Mouse (Mus musculus) heart, embryonic 16.5 days (tissue): ENCODE data around the gene Phtf1. TPM values are rescaled to one million over a fixed set of nuclear protein-coding genes. Genes with fewer than 3 reads are reported as not detected.
A peak's percentile ranks its signal among the peaks of the same experiment; 100 is the strongest.

Experiments
- ATAC-seq: fragments of 200-750 bp; cut with Nextera tagmentation; replicated peaks from 2 replicates; pipeline ENCODE4 v1.8.0; 2017; ENCODE audit warnings: moderate number of reproducible peaks; ENCODE audit not compliant: insufficient read depth, low FRiP score; ENCODE audit errors: extremely low read depth
- H3K27ac ChIP-seq: fragments of 300-500 bp; sonication (generic); 2 replicates; pipeline ENCODE4 v1.5.1; 2014; ENCODE audit warnings: mild to moderate bottlenecking, low read length, control low read depth, moderate library complexity
- H3K27me3 ChIP-seq: fragments of 300-500 bp; sonication (generic); 2 replicates; pipeline ENCODE4 v1.6.1; 2014; ENCODE audit warnings: low read length, mixed read lengths; ENCODE audit not compliant: control insufficient read depth, insufficient read depth
- H3K36me3 ChIP-seq: fragments of 300-500 bp; sonication (generic); 2 replicates; pipeline ENCODE4 v1.6.1; 2014; ENCODE audit not compliant: control insufficient read depth, insufficient read depth
- H3K4me1 ChIP-seq: fragments of 300-500 bp; sonication (generic); 2 replicates; pipeline ENCODE4 v1.6.1; 2014; ENCODE audit warnings: low read length, mixed read lengths; ENCODE audit not compliant: control insufficient read depth, insufficient read depth
- H3K4me2 ChIP-seq: fragments of 300-500 bp; sonication (generic); 2 replicates; pipeline ENCODE4 v1.6.1; 2014; ENCODE audit warnings: low read depth, mild to moderate bottlenecking, control low read depth, low read length
- H3K4me3 ChIP-seq: fragments of 300-500 bp; sonication (generic); 2 replicates; pipeline ENCODE4 v1.5.1; 2014; ENCODE audit warnings: mild to moderate bottlenecking, control low read depth, low read length
- H3K9ac ChIP-seq: fragments of 300-500 bp; sonication (generic); 2 replicates; pipeline ENCODE4 v1.6.1; 2014; ENCODE audit warnings: low read length, control low read depth
- H3K9me3 ChIP-seq: fragments of 300-500 bp; sonication (generic); replicated peaks from 2 replicates; pipeline ENCODE4 v1.6.1; 2016; ENCODE audit warnings: low read length; ENCODE audit not compliant: control insufficient read depth
- WGBS: fragments of 180-500 bp; shearing (Covaris S2); extraction: QIAGEN DNeasy Blood & Tissue Kit; methylation state at CpG from one replicate; pipeline ENCODE4 v1.1.7; 2014; 5-methylcytosine and 5-hydroxymethylcytosine counted together
- polyA plus RNA-seq: library from polyadenylated mRNA; unstranded; fragments of >200 nt; fragmentation: Nextera tagmentation; extraction: Ambion mirVana; gene quantifications from 2 replicates; pipeline ENCODE4 v1.2.1, GENCODE M21; 2015

Gene Phtf1
- 14.7 and 15.3 TPM in 2 replicates for polyA plus RNA-seq

GRCm38 (mm10) chr3:103967861-103968691 is at the start of gene Phtf1:
Phtf1 (plus strand) TSS chr3:103968110.
- peak; percentile 95 for ATAC-seq
- Histone ChIP-seq H3K36me3 (peaks cover 10% of the 10 kb centered on the region), H3K27me3 (no peaks in the 10 kb centered on the region), H3K4me2 (peak within 1 kb of the TSS; percentile 78), H3K9ac (peak within 1 kb of the TSS; percentile 83), H3K4me1 (peaks cover 8% of the 10 kb centered on the region; the same call in 1 of the 2 replicates), H3K27ac (peak within 1 kb of the TSS; percentile 93), H3K4me3 (peak within 1 kb of the TSS; percentile 97), H3K9me3 (no peaks in the 10 kb centered on the region)
- under 1% methylated on average over 70 of the region's 70 CpGs for WGBS

GRCm38 (mm10) chr3:103920094-103920493 is 47.8 kb upstream of the Phtf1 start:
- 95% methylated on average over 1 of the region's 1 CpGs for WGBS
- no peak overlapping the region for H3K27ac ChIP-seq
- no peak overlapping the region for H3K9ac ChIP-seq
- H3K4me2 ChIP-seq, result no peak overlapping the region
- no peak for ATAC-seq
- peaks cover 2% of the 10 kb centered on the region; the same call in 1 of the 2 replicates for H3K36me3 ChIP-seq
- H3K4me3 ChIP-seq, result no peak overlapping the region
- H3K9me3 ChIP-seq, result no peaks in the 10 kb centered on the region
- H3K4me1 ChIP-seq, result peaks cover 16% of the 10 kb centered on the region
- H3K27me3 ChIP-seq, result no peaks in the 10 kb centered on the region

- Histone ChIP-seq H3K27ac (no peak overlapping the region), H3K27me3 (no peaks in the 10 kb centered on the region), H3K4me3 (no peak overlapping the region), H3K9ac (no peak overlapping the region), H3K4me1 (peaks cover 5% of the 10 kb centered on the region; the same call in 1 of the 2 replicates), H3K36me3 (peaks cover 4% of the 10 kb centered on the region; the same call in 1 of the 2 replicates), H3K9me3 (no peaks in the 10 kb centered on the region), H3K4me2 (no peak overlapping the region)
- 69% methylated on average over 3 of the region's 3 CpGs for WGBS
- no peak for ATAC-seq
Observed at GRCm38 (mm10) chr3:103925302-103925701, 42.6 kb upstream of the Phtf1 start.

GRCm38 (mm10) chr3:103927511-103927910 is 40.4 kb upstream of the Phtf1 start:
- H3K9ac ChIP-seq, result no peak overlapping the region
- no peak for ATAC-seq
- no peaks in the 10 kb centered on the region for H3K27me3 ChIP-seq
- H3K9me3 ChIP-seq, result no peaks in the 10 kb centered on the region
- WGBS, result 61% methylated on average over 6 of the region's 6 CpGs
- peaks cover 5% of the 10 kb centered on the region; the same call in 1 of the 2 replicates for H3K4me1 ChIP-seq
- H3K4me3 ChIP-seq, result no peak overlapping the region
- H3K27ac ChIP-seq, result no peak overlapping the region
- H3K36me3 ChIP-seq, result peaks cover 6% of the 10 kb centered on the region
- 0 out of 2 replicates have a peak overlapping the region, but pooled peaks have one; percentile 0 for H3K4me2 ChIP-seq

GRCm38 (mm10) chr3:103944794-103945562 is 22.9 kb upstream of the Phtf1 start:
- no peak overlapping the region for H3K4me3 ChIP-seq
- no peaks in the 10 kb centered on the region; the same call in 1 of the 2 replicates for H3K9me3 ChIP-seq
- no peak overlapping the region for H3K27ac ChIP-seq
- 83% methylated on average over 1 of the region's 1 CpGs for WGBS
- ATAC-seq, result no peak
- 0 out of 2 replicates have a peak, but pooled peaks cover 2% of the 10 kb centered on the region for H3K36me3 ChIP-seq
- H3K27me3 ChIP-seq, result no peaks in the 10 kb centered on the region
- no peak overlapping the region for H3K4me2 ChIP-seq
- H3K9ac ChIP-seq, result no peak overlapping the region
- H3K4me1 ChIP-seq, result no peaks in the 10 kb centered on the region

GRCm38 (mm10) chr3:103948666-103949065 is 19.2 kb upstream of the Phtf1 start:
- 84% methylated on average over 7 of the region's 7 CpGs for WGBS
- H3K4me2 ChIP-seq, result no peak overlapping the region
- no peak overlapping the region for H3K27ac ChIP-seq
- H3K9me3 ChIP-seq, result no peaks in the 10 kb centered on the region; the same call in 1 of the 2 replicates
- H3K36me3 ChIP-seq, result no peaks in the 10 kb centered on the region
- no peaks in the 10 kb centered on the region for H3K27me3 ChIP-seq
- H3K4me1 ChIP-seq, result no peaks in the 10 kb centered on the region
- no peak for ATAC-seq
- no peak overlapping the region for H3K4me3 ChIP-seq
- no peak overlapping the region for H3K9ac ChIP-seq

GRCm38 (mm10) chr3:103960622-103961021 is 7.3 kb upstream of the Phtf1 start:
- WGBS, result 83% methylated on average over 3 of the region's 3 CpGs
- no peak overlapping the region for H3K9ac ChIP-seq
- no peak for ATAC-seq

GRCm38 (mm10) chr3:103967231-103967630 is 679 bp upstream of the Phtf1 start:
- Histone ChIP-seq H3K4me3 (peak overlapping the region; percentile 97), H3K9me3 (no peaks in the 10 kb centered on the region), H3K27ac (peak overlapping the region; percentile 93), H3K9ac (peak overlapping the region; percentile 83), H3K4me2 (peak overlapping the region; percentile 78), H3K4me1 (peaks cover 8% of the 10 kb centered on the region; the same call in 1 of the 2 replicates), H3K36me3 (peaks cover 9% of the 10 kb centered on the region), H3K27me3 (no peaks in the 10 kb centered on the region)
- 19% methylated on average over 2 of the region's 2 CpGs for WGBS
- no peak for ATAC-seq

More at GRCm38 (mm10) chr3:103960622-103961021, 7.3 kb upstream of the Phtf1 start:
- H3K27me3 ChIP-seq, result no peaks in the 10 kb centered on the region
- no peaks in the 10 kb centered on the region for H3K9me3 ChIP-seq
- H3K4me3 ChIP-seq, result no peak overlapping the region
- H3K27ac ChIP-seq, result no peak overlapping the region
- no peak overlapping the region for H3K4me2 ChIP-seq
- H3K36me3 ChIP-seq, result peaks cover 11% of the 10 kb centered on the region
- H3K4me1 ChIP-seq, result no peaks in the 10 kb centered on the region
